Mouse (Mus musculus) adrenal gland, postnatal 4 days (tissue): ENCODE measurements around the gene Hey2. TPM values are rescaled to one million over a fixed set of nuclear protein-coding genes. Genes with fewer than 3 reads are reported as not detected.

Experiments
- DNase-seq, 2 experiments: peaks; one replicate each; pipeline ENCODE4 v3.0.0; 2021 to 2022; ENCODE audit warnings: low spot score in 2 of 2, mixed read lengths in 2 of 2
- long read RNA-seq, 2 experiments: library from polyadenylated mRNA; stranded (forward); transcript quantifications; one replicate each; pipeline ENCODE4 v2.0.0; 2021
- total RNA-seq, 2 experiments: library from RNA; stranded (reverse); gene quantifications; 2 replicates each; pipeline ENCODE4 v1.2.3; 2021

Gene Hey2
- total RNA-seq: 1 to 10 TPM; 3.8 to 5.3 TPM
- long read RNA-seq, experiment 1: 0 reads
- long read RNA-seq, experiment 2, partial matches to known transcripts: 1 of 3 reads
- long read RNA-seq, experiment 2, other reads (novel, unspliced or antisense): 0 of 3 reads

GRCm38 (mm10) chr10:30842643-30843437 is at the start of gene Hey2:
Gene Hey2, minus strand, starts transcription at chr10:30842801.
- peak; percentile 92 to 95 for DNase-seq

- DNase-seq: no peak
Measured at GRCm38 (mm10) chr10:30883085-30883760, 40.6 kb upstream of the Hey2 start.

GRCm38 (mm10) chr10:30881109-30881508 is 38.5 kb upstream of the Hey2 start:
- DNase-seq: no peak

- DNase-seq: no peak
Measured at GRCm38 (mm10) chr10:30845101-30845825, 2.7 kb upstream of the Hey2 start.

- DNase-seq: no peak
Measured at GRCm38 (mm10) chr10:30844191-30845010, 1.8 kb upstream of the Hey2 start.

GRCm38 (mm10) chr10:30843438-30844190 is 1.0 kb upstream of the Hey2 start:
- DNase-seq: no peak

- peak in 1 of 2 experiments; percentile 4 for DNase-seq
Measured at GRCm38 (mm10) chr10:30842228-30842627, 373 bp downstream of the Hey2 start.

GRCm38 (mm10) chr10:30840824-30841223 is 1.8 kb downstream of the Hey2 start:
- DNase-seq: no peak

- DNase-seq: no peak
Measured at GRCm38 (mm10) chr10:30838188-30838587, 4.4 kb downstream of the Hey2 start.

- DNase-seq: no peak
Measured at GRCm38 (mm10) chr10:30825049-30825448, 17.6 kb downstream of the Hey2 start.

- peak; percentile 32 to 58 for DNase-seq
Measured at GRCm38 (mm10) chr10:30810967-30811293, 31.7 kb downstream of the Hey2 start.

- no peak for DNase-seq
Measured at GRCm38 (mm10) chr10:30810247-30810966, 32.2 kb downstream of the Hey2 start.

GRCm38 (mm10) chr10:30803587-30804253 is 38.9 kb downstream of the Hey2 start:
- DNase-seq: no peak

- peak; percentile 51 to 67 for DNase-seq
Measured at GRCm38 (mm10) chr10:30802681-30803586, 39.7 kb downstream of the Hey2 start, which contains the start of gene Ncoa7. Gene Ncoa7, minus strand, starts transcription at chr10:30803326.

GRCm38 (mm10) chr10:30802033-30802432 is 40.6 kb downstream of the Hey2 start:
- no peak for DNase-seq

- DNase-seq: no peak
Measured at GRCm38 (mm10) chr10:30799713-30800450, 42.7 kb downstream of the Hey2 start.
